Mouse (Mus musculus) cortical plate, adult 2 months (tissue): ENCODE data around the gene Depp1. TPM values are rescaled to one million over a fixed set of nuclear protein-coding genes. Genes with fewer than 3 reads are reported as not detected.

Experiments used
- H3K27ac ChIP-seq: fragments of 200-500 bp; 2 replicates; pipeline ENCODE4 v1.5.1; 2012; ENCODE audit warnings: low read length, control low read depth, inconsistent platforms; ENCODE audit not compliant: insufficient read depth
- H3K4me1 ChIP-seq: fragments of 200-500 bp; 2 replicates; pipeline ENCODE4 v1.6.1; 2011; ENCODE audit warnings: low read length; ENCODE audit not compliant: control insufficient read depth, insufficient read depth
- H3K4me3 ChIP-seq: fragments of 200-500 bp; 2 replicates; pipeline ENCODE4 v1.5.1; 2011; ENCODE audit warnings: mild to moderate bottlenecking, low read length, control low read depth; ENCODE audit not compliant: insufficient read depth
- CTCF ChIP-seq: fragments of 200-500 bp; IDR thresholded peaks from 2 replicates; pipeline ENCODE4 v1.5.1; 2011; ENCODE audit warnings: mild to moderate bottlenecking, control low read depth, low read length; ENCODE audit not compliant: insufficient read depth; ENCODE audit errors: extremely low read depth
- POLR2A ChIP-seq: fragments of 200-500 bp; IDR thresholded peaks from 2 replicates; pipeline ENCODE4 v1.6.1; 2011; ENCODE audit warnings: mild to moderate bottlenecking, low read length, control low read depth; ENCODE audit not compliant: insufficient read depth; ENCODE audit errors: extremely low read depth
- polyA plus RNA-seq: library from polyadenylated mRNA; depleted of rRNA; stranded (reverse); fragments of >200 nt; gene quantifications from 2 replicates; pipeline ENCODE4 v1.2.3, GENCODE M21; 2012

The Depp1 gene
- polyA plus RNA-seq, 1 experiment = 2.1 TPM

DNA sequence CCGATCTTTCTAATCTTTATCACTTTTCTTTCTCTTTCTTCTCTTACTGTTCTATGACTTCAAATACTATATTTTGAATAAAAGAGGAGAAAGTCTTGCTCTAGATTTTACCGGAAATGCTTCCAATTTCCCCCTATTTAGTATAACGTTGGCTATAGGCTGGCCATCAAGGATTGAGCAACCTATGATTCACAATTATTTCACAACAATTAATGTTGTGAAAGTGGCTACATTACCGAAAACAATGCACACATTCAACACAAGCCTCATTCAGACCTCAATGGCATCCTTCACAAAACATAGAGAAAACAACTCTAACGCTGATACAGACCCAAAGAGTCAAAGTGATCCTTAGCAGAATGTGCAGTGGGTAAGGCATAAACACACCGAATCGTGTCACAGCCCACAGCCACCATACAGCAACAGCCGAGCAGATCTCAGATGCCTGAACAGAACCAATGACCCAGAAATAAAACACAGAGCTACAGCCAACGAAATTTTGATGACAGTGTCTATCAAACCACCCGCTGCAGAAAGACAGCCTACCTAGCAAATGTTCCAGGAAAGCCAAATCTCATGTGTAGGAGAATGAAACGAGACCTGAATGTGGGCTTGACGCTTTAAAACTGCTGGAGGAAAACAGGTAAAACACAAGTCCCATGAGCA, 15.8 kb downstream of the Depp1 start:
- Histone ChIP-seq H3K4me3 (no peak overlapping the region), H3K4me1 (no peaks in the 10 kb centered on the region), H3K27ac (no peak overlapping the region)
- TF ChIP-seq CTCF (no peak), POLR2A (no peak)

DNA sequence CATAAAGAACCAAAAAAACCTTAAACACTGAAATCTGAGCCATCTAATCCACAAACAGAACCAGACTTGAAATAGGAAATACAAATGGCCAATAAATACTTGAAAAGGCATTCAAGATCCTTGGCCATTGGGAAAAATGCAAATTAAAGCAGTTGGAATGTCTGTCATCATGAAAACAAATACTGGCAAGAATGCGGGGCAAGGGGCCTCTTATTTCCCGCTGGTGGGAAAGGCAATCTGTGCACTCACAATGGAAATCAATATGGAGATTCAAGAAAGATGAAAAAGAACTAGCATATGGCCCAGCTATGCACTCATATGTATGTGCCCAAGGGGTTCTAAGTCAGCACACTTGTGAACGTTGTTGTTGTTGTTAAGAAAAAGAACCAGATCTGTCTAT, 16.5 kb downstream of the Depp1 start:
- Histone ChIP-seq H3K27ac (no peak overlapping the region), H3K4me1 (no peaks in the 10 kb centered on the region), H3K4me3 (no peak overlapping the region)
- TF ChIP-seq POLR2A (no peak), CTCF (no peak)

DNA sequence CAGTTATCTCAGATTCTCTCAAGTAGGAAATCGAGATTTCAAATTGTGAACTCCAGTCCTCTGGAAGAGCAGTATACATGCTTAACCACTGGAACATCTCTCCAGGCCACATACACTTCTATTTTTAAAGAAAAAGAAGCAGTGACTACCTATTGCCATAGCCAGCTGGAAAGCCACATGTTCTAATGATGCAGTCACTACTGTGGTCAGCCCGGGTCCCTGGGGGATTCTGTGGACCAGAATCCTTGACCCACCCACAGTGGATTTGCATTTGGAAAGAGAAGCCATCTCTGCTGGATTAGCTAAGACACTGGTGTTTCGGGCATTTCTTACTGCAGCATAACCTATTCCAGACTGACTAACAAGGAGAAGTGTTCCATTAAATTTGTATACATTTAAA, 17.0 kb downstream of the Depp1 start:
- TF ChIP-seq POLR2A (no peak), CTCF (no peak)
- Histone ChIP-seq H3K4me3 (no peak overlapping the region), H3K27ac (no peak overlapping the region), H3K4me1 (no peaks in the 10 kb centered on the region)

DNA sequence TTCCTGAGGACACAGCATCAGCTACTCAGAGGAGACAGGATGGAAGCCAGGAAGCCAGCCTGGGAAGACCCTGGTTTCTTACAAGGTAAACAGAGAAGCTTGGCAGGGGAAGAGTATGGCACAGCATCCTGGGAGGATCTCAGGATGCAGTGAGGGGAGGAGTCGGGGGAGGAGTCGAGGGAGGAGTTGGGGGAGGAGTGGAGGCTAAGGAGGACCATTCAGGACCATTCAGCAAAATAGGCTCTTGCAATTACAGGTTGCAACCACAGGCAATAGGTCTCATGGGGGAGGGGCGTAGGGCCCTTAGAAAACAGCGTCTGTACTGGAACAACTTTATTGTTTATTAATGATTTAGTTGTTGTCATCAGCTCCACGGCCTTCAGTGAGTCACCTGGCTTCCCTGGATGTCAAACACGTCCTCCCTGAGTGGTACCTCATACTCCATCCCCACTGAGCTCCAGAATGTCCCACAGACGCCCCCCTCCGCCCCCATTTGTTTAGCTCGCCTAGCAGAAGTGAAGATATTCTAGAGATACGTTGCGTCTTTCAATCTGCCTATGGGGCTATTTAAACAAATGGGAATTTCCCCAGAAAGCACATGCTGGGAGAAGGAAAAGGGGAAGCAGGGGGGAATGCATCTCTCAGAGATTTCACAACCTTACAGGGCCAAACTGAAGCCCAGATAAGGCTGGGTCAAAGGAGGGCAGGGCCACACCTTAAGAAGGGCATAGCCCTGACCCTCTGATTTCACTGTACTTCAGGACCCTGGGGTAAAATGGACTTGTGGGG, 18.5 kb downstream of the Depp1 start:
- Histone ChIP-seq H3K4me1 (no peaks in the 10 kb centered on the region), H3K27ac (no peak overlapping the region), H3K4me3 (no peak overlapping the region)
- TF ChIP-seq CTCF (no peak), POLR2A (no peak)

DNA sequence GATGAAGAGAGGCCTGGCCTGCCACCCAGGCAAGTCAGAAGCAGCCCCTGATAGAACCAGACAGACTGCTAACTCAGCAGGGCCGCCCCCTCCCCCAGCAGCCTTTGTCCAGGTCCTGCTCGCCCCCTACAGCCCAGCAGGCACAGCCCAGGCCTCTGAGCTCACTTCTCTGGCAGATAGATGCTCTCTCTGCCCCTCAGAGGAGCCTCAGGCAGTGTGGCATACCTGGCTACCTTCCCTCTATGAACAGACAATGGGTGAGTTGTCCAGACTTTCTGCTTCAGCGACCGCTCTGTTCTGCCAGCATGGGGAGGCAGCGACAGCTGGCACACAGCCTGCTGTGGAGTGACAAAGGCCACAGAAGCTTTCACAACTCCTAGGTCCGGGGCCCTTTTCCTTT, 19.7 kb downstream of the Depp1 start:
- Histone ChIP-seq H3K27ac (no peak overlapping the region), H3K4me3 (no peak overlapping the region), H3K4me1 (no peaks in the 10 kb centered on the region)
- TF ChIP-seq POLR2A (no peak), CTCF (no peak)

DNA sequence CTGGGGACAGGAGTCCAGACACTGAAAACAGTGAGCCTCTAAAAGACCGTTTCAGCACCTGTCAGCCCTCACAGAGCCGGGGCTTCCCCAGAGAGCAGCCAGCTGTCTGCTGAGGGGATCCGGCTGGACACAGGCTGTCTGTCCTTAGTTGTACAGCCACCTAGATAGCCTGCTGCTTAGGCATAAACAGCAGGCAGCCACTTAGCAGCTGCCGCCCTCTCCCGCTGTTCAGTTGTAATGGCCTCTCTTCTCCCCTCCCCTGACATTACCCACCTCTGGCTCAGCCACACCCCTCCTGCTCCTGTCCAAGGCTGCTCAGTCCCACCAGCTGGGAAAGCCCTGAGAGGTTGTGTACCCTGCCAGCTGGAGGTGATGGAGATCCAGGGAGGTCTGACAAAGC, 20.6 kb downstream of the Depp1 start:
- Histone ChIP-seq H3K4me1 (no peaks in the 10 kb centered on the region), H3K4me3 (no peak overlapping the region), H3K27ac (no peak overlapping the region)
- TF ChIP-seq POLR2A (no peak), CTCF (no peak)

DNA sequence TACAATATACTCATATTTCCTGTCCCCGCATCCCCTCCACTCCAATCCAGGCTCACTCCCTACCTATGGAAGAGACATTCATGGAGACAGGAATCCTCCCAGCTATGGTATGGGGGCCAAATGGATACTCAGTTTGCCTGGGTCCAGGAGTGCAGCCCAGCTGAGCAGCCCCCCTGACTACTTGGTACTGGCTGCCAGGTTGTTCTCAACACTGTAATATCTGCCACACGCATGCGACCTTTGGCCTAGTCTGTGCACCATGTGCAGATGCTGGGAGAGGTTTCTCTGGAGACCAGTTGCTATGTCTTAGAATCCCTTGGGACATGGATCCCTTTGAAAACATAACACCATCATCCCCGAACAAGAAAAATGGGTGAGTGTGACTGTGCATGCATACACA, 21.4 kb downstream of the Depp1 start:
- Histone ChIP-seq H3K4me3 (no peak overlapping the region), H3K27ac (no peak overlapping the region), H3K4me1 (no peaks in the 10 kb centered on the region)
- TF ChIP-seq CTCF (no peak), POLR2A (no peak)

DNA sequence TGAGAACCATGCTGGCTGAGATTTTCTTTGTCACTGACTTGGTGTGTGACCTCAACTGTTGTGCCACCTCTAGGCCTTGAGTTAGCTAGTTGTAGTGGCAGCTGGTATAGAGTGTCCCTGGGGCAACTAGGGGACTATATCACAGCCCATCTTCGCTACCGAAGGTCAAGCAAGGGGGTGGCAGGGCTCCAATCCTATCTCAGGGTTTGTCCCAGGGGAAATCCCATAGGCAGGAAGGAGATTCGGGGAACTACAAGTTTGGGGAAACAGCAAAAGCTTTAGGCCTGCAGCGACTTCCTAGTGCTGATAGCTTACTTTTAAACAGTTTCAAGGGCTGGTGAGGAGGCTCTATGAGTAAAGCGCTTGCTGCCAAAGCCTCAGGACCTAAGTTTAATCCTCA, 21.9 kb downstream of the Depp1 start:
- Histone ChIP-seq H3K4me3 (no peak overlapping the region), H3K4me1 (no peaks in the 10 kb centered on the region), H3K27ac (no peak overlapping the region)
- TF ChIP-seq CTCF = no peak
- TF ChIP-seq POLR2A = no peak

DNA sequence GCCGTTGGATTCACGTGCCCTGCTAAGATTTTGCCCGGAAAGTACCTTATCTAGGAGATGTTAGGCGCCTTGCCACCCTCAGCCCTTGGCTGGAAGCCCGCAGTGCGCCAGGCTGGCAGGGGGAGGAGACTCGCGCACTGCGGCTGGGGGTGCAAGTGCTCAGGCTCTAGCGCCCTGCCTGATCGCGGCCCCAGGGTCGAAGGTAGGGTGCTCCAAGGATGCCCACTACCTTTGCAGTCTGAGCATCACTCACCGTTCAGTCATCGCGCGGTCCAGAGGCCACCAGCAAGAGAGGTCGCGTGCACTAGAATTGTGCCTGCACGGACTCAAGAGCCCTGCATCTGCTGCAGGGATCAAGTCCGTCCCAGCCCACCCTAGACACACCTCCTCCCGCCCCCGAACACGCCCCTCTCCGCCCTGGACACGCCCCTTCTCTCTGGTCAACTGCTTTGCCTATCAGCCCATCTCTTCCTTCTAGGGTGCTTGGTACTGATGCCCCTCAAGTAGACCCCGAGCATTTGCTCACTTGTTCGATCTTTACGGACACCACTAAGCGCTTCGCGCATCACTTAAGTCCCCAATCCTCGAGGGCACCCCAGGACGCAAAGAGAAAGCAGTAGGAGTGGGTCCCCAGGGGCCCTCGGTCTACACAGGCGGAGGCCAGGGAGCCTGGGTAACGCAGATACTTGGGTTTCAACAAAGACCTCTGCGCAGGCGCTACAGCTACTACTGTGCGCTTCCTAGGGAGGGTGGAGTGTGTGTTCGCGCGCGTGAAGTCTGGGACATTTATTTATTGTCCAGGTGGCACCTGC, 23.3 kb downstream of the Depp1 start, which contains the start of gene Rassf4:
Rassf4 (minus strand) TSS at position 482 of the 812 bp plus-strand sequence.
- TF ChIP-seq CTCF = no peak
- no peak for TF ChIP-seq POLR2A
- H3K27ac ChIP-seq = no peak within 1 kb of the TSS

DNA sequence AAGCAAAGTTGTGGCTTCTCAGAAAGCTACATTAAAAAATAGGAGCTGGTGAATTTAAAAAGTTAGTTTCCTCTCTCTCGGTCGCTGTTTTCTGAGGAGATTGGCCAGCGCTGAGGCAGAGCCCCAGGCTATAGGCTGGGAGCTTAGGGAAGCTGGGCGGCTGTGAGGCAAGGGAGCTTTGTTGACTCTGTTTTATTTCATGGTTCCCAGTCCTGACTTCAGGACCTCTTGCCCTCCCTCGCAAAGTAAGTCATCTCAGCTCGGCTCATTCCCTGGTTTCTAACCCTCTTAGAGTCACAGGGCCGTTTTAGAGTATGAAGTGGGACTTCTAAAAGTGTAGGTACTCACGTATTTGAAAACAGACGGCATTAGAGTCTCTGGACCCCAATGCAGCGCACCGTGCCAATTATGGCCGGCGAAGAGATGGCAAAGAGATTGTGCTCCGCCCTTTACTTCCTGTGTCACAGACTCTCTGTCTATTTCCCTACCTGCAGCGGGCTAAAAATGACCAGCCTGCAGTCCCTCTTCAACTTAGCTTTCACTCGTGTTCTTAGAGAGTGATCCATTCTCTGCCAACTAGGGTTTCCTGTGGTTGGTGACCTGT, 24.0 kb downstream of the Depp1 start:
- TF ChIP-seq CTCF (no peak), POLR2A (no peak)
- H3K4me1 ChIP-seq = no peaks in the 10 kb centered on the region
- H3K4me3 ChIP-seq = peak overlapping the region; percentile 43; the same call in 1 of the 2 replicates
- no peak overlapping the region for H3K27ac ChIP-seq

More for the DNA sequence above, 23.3 kb downstream of the Depp1 start, which contains the start of gene Rassf4:
- no peaks in the 10 kb centered on the region for H3K4me1 ChIP-seq
- peak within 1 kb of the TSS; percentile 43 for H3K4me3 ChIP-seq
